Mouse (Mus musculus): Measurements from ENCODE around the gene H2al1k. TPM values are rescaled to one million over a fixed set of nuclear protein-coding genes. Genes with fewer than 3 reads are reported as not detected.

Gene H2al1k
- not detected in 2 replicates for polyA plus RNA-seq (2012; rRNA removed)

GRCm38 (mm10) chrX:9350327-9350726, at the start of gene H2al1k:
TSS of gene H2al1k (plus strand) at chrX:9350627.

Other genes with a start within 250 kb of the H2al1k start
- not detected in 2 replicates for gene 4930402K13Rik, start 246.1 kb upstream of the H2al1k start, polyA plus RNA-seq (2012; rRNA removed)
- 1.4 and 1.5 TPM in 2 replicates for gene Lancl3, start 150.7 kb upstream of the H2al1k start, polyA plus RNA-seq (2012; rRNA removed)
- not detected in 2 replicates for gene Gm14862, start 93.7 kb upstream of the H2al1k start, polyA plus RNA-seq (2012; rRNA removed)
- 7.8 and 8.0 TPM in 2 replicates for gene Xk, start 77.9 kb upstream of the H2al1k start, polyA plus RNA-seq (2012; rRNA removed)
- gene H2al1m, start 66.9 kb upstream of the H2al1k start, polyA plus RNA-seq (2012; rRNA removed) = 1.2 TPM in 1 of 2 replicates, not detected in the other
- gene Cybb, start 137.1 kb downstream of the H2al1k start, polyA plus RNA-seq (2012; rRNA removed) = 0.47 and 0.58 TPM in 2 replicates
- gene H2al1o, start 221.8 kb downstream of the H2al1k start, polyA plus RNA-seq (2012; rRNA removed) = not detected in 2 replicates